Mouse (Mus musculus): Measurements from ENCODE around the gene Mfng.

Mfng gene

GRCm38 (mm10) chr15:78755966-78756725 lies 17.1 kb downstream of the Mfng start:
- in situ Hi-C loops (cut with MboI, MseI) = no loop called here

- in situ Hi-C loops (cut with MboI, MseI) = no loop called here
Measured at GRCm38 (mm10) chr15:78755226-78755625, 18.0 kb downstream of the Mfng start.

- in situ Hi-C loops (cut with MboI, MseI) = no loop called here
Measured at GRCm38 (mm10) chr15:78754144-78754543, 19.1 kb downstream of the Mfng start.

GRCm38 (mm10) chr15:78752991-78753390 lies 20.3 kb downstream of the Mfng start:
- in situ Hi-C loops (cut with MboI, MseI) = no loop called here

- in situ Hi-C loops (cut with MboI, MseI) = no loop called here
Measured at GRCm38 (mm10) chr15:78750608-78751350, 22.5 kb downstream of the Mfng start.

- in situ Hi-C loops (cut with MboI, MseI) = no loop called here
Measured at GRCm38 (mm10) chr15:78749855-78750254, 23.4 kb downstream of the Mfng start.

- in situ Hi-C loops (cut with MboI, MseI) = loop anchor here (5.0 kb wide), 1 partner anchor 122 kb away; no protein-coding TSS in a partner anchor
Measured at GRCm38 (mm10) chr15:78744206-78744605, 29.1 kb downstream of the Mfng start.

GRCm38 (mm10) chr15:78742831-78743230 lies 30.4 kb downstream of the Mfng start:
- in situ Hi-C loops (cut with MboI, MseI) = loop anchor here (5.0 kb wide), 1 partner anchor 121 kb away; no protein-coding TSS in a partner anchor

- in situ Hi-C loops (cut with MboI, MseI) = loop anchor here (5.0 kb wide), 1 partner anchor 118 kb away; no protein-coding TSS in a partner anchor
Measured at GRCm38 (mm10) chr15:78740662-78741061, 32.6 kb downstream of the Mfng start.

GRCm38 (mm10) chr15:78737146-78737545 lies 36.1 kb downstream of the Mfng start:
- in situ Hi-C loops (cut with MboI, MseI) = no loop called here

- in situ Hi-C loops (cut with MboI, MseI) = no loop called here
Measured at GRCm38 (mm10) chr15:78736681-78737100, 36.6 kb downstream of the Mfng start.

GRCm38 (mm10) chr15:78736181-78736579 lies 37.1 kb downstream of the Mfng start:
- in situ Hi-C loops (cut with MboI, MseI) = no loop called here

GRCm38 (mm10) chr15:78735431-78736180 lies 37.7 kb downstream of the Mfng start:
- in situ Hi-C loops (cut with MboI, MseI) = no loop called here

- in situ Hi-C loops (cut with MboI, MseI) = no loop called here
Measured at GRCm38 (mm10) chr15:78731830-78732229, 41.4 kb downstream of the Mfng start.

- in situ Hi-C loops (cut with MboI, MseI) = no loop called here
Measured at GRCm38 (mm10) chr15:78730315-78731049, 42.8 kb downstream of the Mfng start.

- in situ Hi-C loops (cut with MboI, MseI) = no loop called here
Measured at GRCm38 (mm10) chr15:78726697-78727096, 46.6 kb downstream of the Mfng start.

- in situ Hi-C loops (cut with MboI, MseI) = no loop called here
Measured at GRCm38 (mm10) chr15:78720532-78720931, 52.7 kb downstream of the Mfng start.

- in situ Hi-C loops (cut with MboI, MseI) = no loop called here
Measured at GRCm38 (mm10) chr15:78720094-78720493, 53.2 kb downstream of the Mfng start.

GRCm38 (mm10) chr15:78719416-78719815 lies 53.9 kb downstream of the Mfng start:
- in situ Hi-C loops (cut with MboI, MseI) = no loop called here

GRCm38 (mm10) chr15:78718290-78719250 lies 54.7 kb downstream of the Mfng start, which contains the start of gene Elfn2:
TSS of gene Elfn2 (minus strand) at chr15:78718771.
- in situ Hi-C loops (cut with MboI, MseI) = no loop called here
